Mouse (Mus musculus) heart, postnatal 0 days (tissue): ENCODE data around the gene Ppp2r3a.

ENCODE experiments used
- CTCF ChIP-seq: IDR thresholded peaks from 2 replicates; pipeline ENCODE4 v1.5.1; 2016; ENCODE audit warnings: antibody characterized with exemption, control low read depth, low read depth
- EP300 ChIP-seq: IDR thresholded peaks from 2 replicates; pipeline ENCODE4 v1.6.1; 2016; ENCODE audit warnings: antibody characterized with exemption, low read depth

DNA sequence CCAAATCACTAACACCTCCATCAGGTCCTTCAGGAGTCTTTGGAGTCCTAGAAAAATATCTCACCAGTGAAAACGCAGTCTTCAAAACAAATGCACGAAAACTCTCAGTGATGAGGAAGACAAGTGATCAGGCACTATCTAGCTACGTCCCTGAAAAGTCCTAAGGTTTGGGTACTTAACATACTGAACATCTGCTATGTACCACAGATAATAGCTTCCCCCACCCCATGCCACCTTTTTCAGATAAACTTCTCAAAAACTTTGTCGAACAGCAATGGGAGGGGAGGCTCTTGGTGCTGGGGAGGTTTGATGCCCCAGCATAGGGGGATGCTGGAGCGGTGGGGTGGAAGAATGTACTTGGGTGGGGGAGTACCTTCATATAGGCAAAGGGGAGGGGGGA lies 6.1 kb downstream of the Ppp2r3a start:
- TF ChIP-seq CTCF (no peak), EP300 (no peak)
